Mouse (Mus musculus) heart, embryonic 16.5 days (tissue): Measurements from ENCODE around the gene Gpx3. TPM values are rescaled to one million over a fixed set of nuclear protein-coding genes. Genes with fewer than 3 reads are reported as not detected.

Source experiments
- ATAC-seq: fragments of 200-750 bp; cut with Nextera tagmentation; replicated peaks from 2 replicates; pipeline ENCODE4 v1.8.0; 2017; ENCODE audit warnings: moderate number of reproducible peaks; ENCODE audit not compliant: insufficient read depth, low FRiP score; ENCODE audit errors: extremely low read depth
- H3K27ac ChIP-seq: fragments of 300-500 bp; sonication (generic); 2 replicates; pipeline ENCODE4 v1.5.1; 2014; ENCODE audit warnings: mild to moderate bottlenecking, low read length, control low read depth, moderate library complexity
- H3K27me3 ChIP-seq: fragments of 300-500 bp; sonication (generic); 2 replicates; pipeline ENCODE4 v1.6.1; 2014; ENCODE audit warnings: low read length, mixed read lengths; ENCODE audit not compliant: control insufficient read depth, insufficient read depth
- H3K36me3 ChIP-seq: fragments of 300-500 bp; sonication (generic); 2 replicates; pipeline ENCODE4 v1.6.1; 2014; ENCODE audit not compliant: control insufficient read depth, insufficient read depth
- H3K4me1 ChIP-seq: fragments of 300-500 bp; sonication (generic); 2 replicates; pipeline ENCODE4 v1.6.1; 2014; ENCODE audit warnings: low read length, mixed read lengths; ENCODE audit not compliant: control insufficient read depth, insufficient read depth
- H3K4me2 ChIP-seq: fragments of 300-500 bp; sonication (generic); 2 replicates; pipeline ENCODE4 v1.6.1; 2014; ENCODE audit warnings: low read depth, mild to moderate bottlenecking, control low read depth, low read length
- H3K4me3 ChIP-seq: fragments of 300-500 bp; sonication (generic); 2 replicates; pipeline ENCODE4 v1.5.1; 2014; ENCODE audit warnings: mild to moderate bottlenecking, control low read depth, low read length
- H3K9ac ChIP-seq: fragments of 300-500 bp; sonication (generic); 2 replicates; pipeline ENCODE4 v1.6.1; 2014; ENCODE audit warnings: low read length, control low read depth
- H3K9me3 ChIP-seq: fragments of 300-500 bp; sonication (generic); replicated peaks from 2 replicates; pipeline ENCODE4 v1.6.1; 2016; ENCODE audit warnings: low read length; ENCODE audit not compliant: control insufficient read depth
- WGBS: fragments of 180-500 bp; shearing (Covaris S2); extraction: QIAGEN DNeasy Blood & Tissue Kit; methylation state at CpG from one replicate; pipeline ENCODE4 v1.1.7; 2014; 5-methylcytosine and 5-hydroxymethylcytosine counted together
- polyA plus RNA-seq: library from polyadenylated mRNA; unstranded; fragments of >200 nt; fragmentation: Nextera tagmentation; extraction: Ambion mirVana; gene quantifications from 2 replicates; pipeline ENCODE4 v1.2.1, GENCODE M21; 2015

Gene Gpx3
- polyA plus RNA-seq, 1 experiment from 2014 or later: 1,022 TPM

GRCm38 (mm10) chr11:54865330-54866085, 36.7 kb upstream of the Gpx3 start:
- H3K9ac ChIP-seq: peak overlapping the region; percentile 96
- H3K9me3 ChIP-seq: no peaks in the 10 kb centered on the region
- WGBS: 68% methylated on average over 6 of the region's 6 CpGs
- peak overlapping the region; percentile 84 for H3K27ac ChIP-seq
- no peak for ATAC-seq
- no peaks in the 10 kb centered on the region for H3K27me3 ChIP-seq
- H3K4me2 ChIP-seq: peak overlapping the region; percentile 81
- H3K4me1 ChIP-seq: peaks cover 23% of the 10 kb centered on the region
- peak overlapping the region; percentile 86 for H3K4me3 ChIP-seq
- H3K36me3 ChIP-seq: peaks cover 8% of the 10 kb centered on the region

DNA sequence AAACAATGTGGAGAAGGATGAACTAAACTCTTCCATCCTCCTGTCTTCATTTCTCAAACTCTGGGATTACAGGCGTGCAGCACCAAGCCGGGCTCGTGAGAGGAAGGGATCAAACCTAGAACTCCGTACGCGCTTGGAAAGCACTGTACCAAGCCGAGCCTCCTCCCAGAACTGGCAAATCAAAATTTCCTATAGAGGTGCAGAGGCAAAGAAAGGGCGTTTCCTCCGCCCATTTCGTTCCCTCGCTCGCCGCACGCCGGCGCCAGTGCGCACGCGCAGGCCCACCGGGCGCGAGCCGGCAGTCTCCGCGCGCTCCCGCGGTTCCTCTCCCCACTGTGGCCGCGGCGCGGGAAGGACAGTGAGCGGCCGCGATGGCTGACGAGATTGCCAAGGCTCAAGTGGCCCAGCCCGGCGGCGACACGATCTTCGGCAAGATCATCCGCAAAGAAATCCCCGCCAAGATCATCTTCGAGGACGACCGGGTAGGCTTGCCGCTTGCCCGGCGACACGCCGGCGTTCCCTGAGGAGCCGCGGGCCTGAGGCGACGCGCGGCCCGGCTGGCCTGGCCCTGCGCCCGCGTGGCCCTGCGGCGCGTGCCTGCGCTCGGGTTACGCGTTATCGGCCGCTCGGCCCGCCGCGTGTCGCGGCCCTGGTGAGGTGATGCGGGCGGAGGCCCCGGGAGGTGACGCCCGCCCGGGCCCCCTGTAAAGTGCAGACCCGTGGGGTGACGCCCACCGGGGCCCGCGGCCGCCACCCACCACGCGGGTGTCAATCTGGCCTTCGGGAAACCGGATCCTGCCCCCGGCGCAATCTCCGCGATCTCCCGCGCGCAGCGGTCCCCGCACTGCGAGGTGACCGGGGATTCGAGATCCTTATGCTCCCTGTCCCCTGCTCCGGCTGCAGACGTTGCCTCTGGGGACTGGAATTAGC, 35.9 kb upstream of the Gpx3 start, which contains the start of gene Hint1:
Gene Hint1, plus strand, starts transcription at position 265 of the 930 bp plus-strand sequence.
- H3K4me3 ChIP-seq: peak within 1 kb of the TSS; percentile 86
- WGBS: under 1% methylated on average over 107 of the region's 107 CpGs
- no peaks in the 10 kb centered on the region for H3K27me3 ChIP-seq
- H3K9me3 ChIP-seq: no peaks in the 10 kb centered on the region
- peak within 1 kb of the TSS; percentile 96 for H3K9ac ChIP-seq
- peaks cover 13% of the 10 kb centered on the region for H3K36me3 ChIP-seq
- peaks cover 18% of the 10 kb centered on the region for H3K4me1 ChIP-seq
- peak within 1 kb of the TSS; percentile 84 for H3K27ac ChIP-seq
- ATAC-seq: peak; percentile 83
- peak within 1 kb of the TSS; percentile 81 for H3K4me2 ChIP-seq

DNA sequence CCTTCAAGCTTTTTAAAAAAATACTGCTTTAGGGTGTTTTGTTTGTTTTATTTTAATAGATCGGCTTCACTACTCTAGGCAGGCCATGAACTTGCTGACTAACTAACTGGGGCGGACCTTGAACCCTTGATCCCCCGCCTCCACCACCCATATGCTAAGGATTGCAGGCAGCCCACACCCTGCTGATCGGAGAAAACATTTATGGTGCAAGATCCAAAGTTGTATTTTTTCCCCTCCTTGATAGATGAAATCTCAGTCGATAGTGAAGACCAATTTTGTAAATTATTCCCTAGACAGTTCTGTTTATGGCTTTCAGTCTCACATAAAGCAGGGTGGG, 35.2 kb upstream of the Gpx3 start:
- H3K4me1 ChIP-seq: peaks cover 17% of the 10 kb centered on the region
- H3K27me3 ChIP-seq: no peaks in the 10 kb centered on the region
- peaks cover 19% of the 10 kb centered on the region for H3K36me3 ChIP-seq
- peak overlapping the region; percentile 96 for H3K9ac ChIP-seq
- H3K9me3 ChIP-seq: no peaks in the 10 kb centered on the region
- H3K4me2 ChIP-seq: peak overlapping the region; percentile 81
- H3K4me3 ChIP-seq: peak overlapping the region; percentile 86
- peak overlapping the region; percentile 84 for H3K27ac ChIP-seq
- no peak; the same call in 1 of the 2 replicates for ATAC-seq
- WGBS: 2% methylated on average over 5 of the region's 5 CpGs

DNA sequence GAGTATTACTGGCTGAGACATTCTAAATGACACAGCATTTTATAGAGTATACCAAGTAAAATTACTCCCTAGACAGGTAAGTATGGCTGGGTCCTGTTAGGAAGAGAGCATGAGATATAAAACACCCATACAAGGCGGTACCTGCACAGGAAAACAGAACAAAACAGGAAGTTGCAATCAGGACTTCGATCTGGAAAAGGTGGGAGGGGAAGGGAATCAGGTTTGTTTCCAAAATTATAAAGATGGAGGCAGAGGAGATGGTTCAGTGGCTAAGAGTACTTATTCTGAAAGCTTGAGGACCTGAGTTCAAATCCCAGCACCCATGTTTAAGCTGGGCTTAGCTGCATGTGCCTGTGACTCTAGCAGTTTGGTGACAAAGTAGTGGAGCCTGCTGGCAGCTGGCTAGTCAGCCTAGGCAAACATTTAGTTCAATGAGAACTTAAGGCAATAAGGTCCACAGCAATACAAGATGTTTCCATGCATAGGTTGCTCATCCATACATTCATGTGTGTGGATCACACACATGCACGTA, 34.3 kb upstream of the Gpx3 start:
- H3K27ac ChIP-seq: no peak overlapping the region
- ATAC-seq: no peak
- H3K4me3 ChIP-seq: no peak overlapping the region; the same call in 1 of the 2 replicates
- 77% methylated on average over 3 of the region's 3 CpGs for WGBS
- H3K9ac ChIP-seq: no peak overlapping the region; the same call in 1 of the 2 replicates
- no peaks in the 10 kb centered on the region for H3K9me3 ChIP-seq
- H3K27me3 ChIP-seq: no peaks in the 10 kb centered on the region
- peaks cover 17% of the 10 kb centered on the region for H3K4me1 ChIP-seq
- peaks cover 23% of the 10 kb centered on the region for H3K36me3 ChIP-seq
- peak overlapping the region; percentile 81 for H3K4me2 ChIP-seq

GRCm38 (mm10) chr11:54868445-54868844, 33.8 kb upstream of the Gpx3 start:
- no peak overlapping the region for H3K4me2 ChIP-seq
- ATAC-seq: no peak
- WGBS: 70% methylated on average over 2 of the region's 2 CpGs

GRCm38 (mm10) chr11:54869318-54869717, 32.9 kb upstream of the Gpx3 start:
- peaks cover 34% of the 10 kb centered on the region for H3K36me3 ChIP-seq
- H3K9me3 ChIP-seq: no peaks in the 10 kb centered on the region
- H3K4me1 ChIP-seq: peaks cover 17% of the 10 kb centered on the region
- no peak overlapping the region for H3K27ac ChIP-seq
- no peaks in the 10 kb centered on the region for H3K27me3 ChIP-seq
- no peak for ATAC-seq
- WGBS: 80% methylated on average over 3 of the region's 3 CpGs
- H3K9ac ChIP-seq: no peak overlapping the region
- H3K4me2 ChIP-seq: no peak overlapping the region
- H3K4me3 ChIP-seq: no peak overlapping the region

More at GRCm38 (mm10) chr11:54868445-54868844, 33.8 kb upstream of the Gpx3 start:
- Histone ChIP-seq H3K36me3 (peaks cover 25% of the 10 kb centered on the region), H3K9ac (no peak overlapping the region), H3K9me3 (no peaks in the 10 kb centered on the region), H3K4me3 (no peak overlapping the region), H3K27ac (peak overlapping the region; percentile 6; the same call in 1 of the 2 replicates), H3K27me3 (no peaks in the 10 kb centered on the region), H3K4me1 (peaks cover 17% of the 10 kb centered on the region)

DNA sequence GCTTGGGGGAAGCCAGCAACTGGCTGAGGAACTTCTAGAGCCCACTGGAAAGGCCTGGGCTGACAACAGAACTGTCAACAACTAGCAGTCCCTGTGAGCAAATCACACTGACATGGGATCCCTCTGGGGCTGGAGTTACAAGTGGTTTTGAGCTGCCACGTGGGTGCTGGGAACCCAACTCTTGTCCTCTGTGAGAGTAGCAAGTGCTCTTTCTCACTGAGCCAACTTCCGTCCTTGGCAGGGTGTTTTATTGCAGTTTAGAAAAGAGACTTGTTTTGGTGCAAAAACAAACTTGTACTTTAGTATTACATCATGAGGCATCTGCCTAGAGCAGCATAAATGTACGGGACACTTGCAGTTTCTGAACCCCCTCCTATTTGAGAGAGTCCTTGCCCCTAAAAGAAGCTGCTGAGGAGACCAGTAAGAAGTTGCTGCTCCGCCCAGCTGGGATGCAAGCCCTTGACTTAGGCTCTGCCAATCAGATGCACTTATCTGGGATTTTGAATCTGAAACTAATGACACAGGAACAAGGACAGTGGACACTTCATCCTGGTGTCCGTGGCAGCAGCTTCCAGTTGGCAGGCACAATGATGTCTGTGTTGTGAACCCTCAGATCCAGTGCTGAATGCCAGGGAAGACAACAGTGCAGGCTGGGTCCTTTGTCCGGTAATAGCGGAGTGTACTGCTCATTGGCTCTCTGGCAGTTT, 30.3 kb upstream of the Gpx3 start:
- peaks cover 17% of the 10 kb centered on the region for H3K4me1 ChIP-seq
- H3K9me3 ChIP-seq: no peaks in the 10 kb centered on the region
- H3K4me3 ChIP-seq: no peak overlapping the region
- H3K9ac ChIP-seq: no peak overlapping the region
- WGBS: 76% methylated on average over 7 of the region's 7 CpGs
- H3K4me2 ChIP-seq: no peak overlapping the region
- H3K36me3 ChIP-seq: peaks cover 34% of the 10 kb centered on the region
- H3K27me3 ChIP-seq: no peaks in the 10 kb centered on the region
- H3K27ac ChIP-seq: no peak overlapping the region
- ATAC-seq: no peak

DNA sequence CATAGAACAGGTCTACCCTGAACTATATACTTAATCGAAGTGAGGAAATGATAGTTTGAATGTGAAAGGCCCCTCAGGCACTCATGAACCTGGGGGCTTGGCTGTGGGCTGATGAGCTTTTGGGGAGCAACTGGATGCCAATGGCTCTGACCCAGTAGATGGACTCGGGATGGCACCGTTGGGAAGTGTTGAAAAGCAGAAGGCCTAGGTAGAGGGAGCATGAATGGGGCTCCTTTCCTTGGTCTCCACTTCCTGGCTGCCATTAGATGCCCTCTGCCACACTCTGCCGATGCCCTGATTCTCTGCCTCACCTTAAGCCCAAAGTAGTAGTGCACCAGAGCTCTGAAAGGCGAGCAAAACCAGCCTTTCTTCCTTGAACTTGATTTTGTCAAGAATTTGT, 26.2 kb upstream of the Gpx3 start:
- H3K4me3 ChIP-seq: no peak overlapping the region
- H3K36me3 ChIP-seq: peaks cover 25% of the 10 kb centered on the region
- 87% methylated on average over 5 of the region's 5 CpGs for WGBS

More for the DNA sequence above, 26.2 kb upstream of the Gpx3 start:
- Histone ChIP-seq H3K4me2 (no peak overlapping the region), H3K9ac (no peak overlapping the region), H3K4me1 (peaks cover 16% of the 10 kb centered on the region), H3K27me3 (no peaks in the 10 kb centered on the region), H3K27ac (no peak overlapping the region), H3K9me3 (no peaks in the 10 kb centered on the region)
- no peak for ATAC-seq
